Mouse (Mus musculus): ENCODE results near the gene Mdfi. TPM values are rescaled to one million over a fixed set of nuclear protein-coding genes. Genes with fewer than 3 reads are reported as not detected.

Gene Mdfi
- polyA plus RNA-seq, 1 experiment = 51.1 TPM

- TF ChIP-seq POLR2A (IDR thresholded peaks at IDR 0.05; ENCODE audit: borderline replicate concordance, extremely low read depth, low read depth, low read length) (no peak), CTCF (IDR thresholded peaks at IDR 0.05; ENCODE audit: insufficient read depth, low read length) (no peak)
- WGBS = 1% methylated on average over 42 of the region's 45 CpGs
- Histone ChIP-seq H3K4me3 (replicated peaks; ENCODE audit: extremely low read depth, low read depth, low read length) (peak overlapping the region; percentile 70), H3K4me1 (ENCODE audit: control insufficient read depth, insufficient read depth, low read length) (peaks cover 3% of the 10 kb centered on the region; the same call in 1 of the 2 replicates)
- DNase-seq = peak; percentile 42
Observed at GRCm38 (mm10) chr17:47833029-47833627, 1.4 kb downstream of the Mdfi start.

GRCm38 (mm10) chr17:47832501-47833028 is 1.9 kb downstream of the Mdfi start:
- 0 out of 2 replicates have a peak, but pooled peaks have one; percentile 14 for TF ChIP-seq POLR2A (IDR thresholded peaks at IDR 0.05; ENCODE audit: borderline replicate concordance, extremely low read depth, low read depth, low read length)
- no peak for TF ChIP-seq CTCF (IDR thresholded peaks at IDR 0.05; ENCODE audit: insufficient read depth, low read length)

GRCm38 (mm10) chr17:47831772-47832171 is 2.7 kb downstream of the Mdfi start:
- peaks cover 3% of the 10 kb centered on the region; the same call in 1 of the 2 replicates for H3K4me1 ChIP-seq (ENCODE audit: control insufficient read depth, insufficient read depth, low read length)
- WGBS = 71% methylated on average over 5 of the region's 5 CpGs
- TF ChIP-seq POLR2A (IDR thresholded peaks at IDR 0.05; ENCODE audit: borderline replicate concordance, extremely low read depth, low read depth, low read length) (no peak), CTCF (IDR thresholded peaks at IDR 0.05; ENCODE audit: insufficient read depth, low read length) (no peak)
- no peak overlapping the region for H3K4me3 ChIP-seq (replicated peaks; ENCODE audit: extremely low read depth, low read depth, low read length)
- DNase-seq = no peak

More at GRCm38 (mm10) chr17:47832501-47833028, 1.9 kb downstream of the Mdfi start:
- WGBS = 6% methylated on average over 17 of the region's 17 CpGs
- DNase-seq = no peak
- Histone ChIP-seq H3K4me3 (replicated peaks; ENCODE audit: extremely low read depth, low read depth, low read length) (peak overlapping the region; percentile 70), H3K4me1 (ENCODE audit: control insufficient read depth, insufficient read depth, low read length) (peaks cover 3% of the 10 kb centered on the region; the same call in 1 of the 2 replicates)

GRCm38 (mm10) chr17:47831161-47831560 is 3.3 kb downstream of the Mdfi start:
- TF ChIP-seq POLR2A (IDR thresholded peaks at IDR 0.05; ENCODE audit: borderline replicate concordance, extremely low read depth, low read depth, low read length) (no peak), CTCF (IDR thresholded peaks at IDR 0.05; ENCODE audit: insufficient read depth, low read length) (no peak)
- DNase-seq = no peak
- 46% methylated on average over 9 of the region's 9 CpGs for WGBS
- peaks cover 3% of the 10 kb centered on the region; the same call in 1 of the 2 replicates for H3K4me1 ChIP-seq (ENCODE audit: control insufficient read depth, insufficient read depth, low read length)
- no peak overlapping the region for H3K4me3 ChIP-seq (replicated peaks; ENCODE audit: extremely low read depth, low read depth, low read length)

GRCm38 (mm10) chr17:47821339-47821738 is 13.2 kb downstream of the Mdfi start:
- H3K4me3 ChIP-seq (replicated peaks; ENCODE audit: extremely low read depth, low read depth, low read length) = no peak overlapping the region
- TF ChIP-seq POLR2A (IDR thresholded peaks at IDR 0.05; ENCODE audit: borderline replicate concordance, extremely low read depth, low read depth, low read length) (no peak), CTCF (IDR thresholded peaks at IDR 0.05; ENCODE audit: insufficient read depth, low read length) (no peak)
- DNase-seq = no peak
- 73% methylated on average over 8 of the region's 8 CpGs for WGBS
- no peaks in the 10 kb centered on the region for H3K4me1 ChIP-seq (ENCODE audit: control insufficient read depth, insufficient read depth, low read length)

- Histone ChIP-seq H3K4me3 (replicated peaks; ENCODE audit: extremely low read depth, low read depth, low read length) (no peak overlapping the region), H3K4me1 (ENCODE audit: control insufficient read depth, insufficient read depth, low read length) (peaks cover 4% of the 10 kb centered on the region)
- TF ChIP-seq POLR2A (IDR thresholded peaks at IDR 0.05; ENCODE audit: borderline replicate concordance, extremely low read depth, low read depth, low read length) (no peak), CTCF (IDR thresholded peaks at IDR 0.05; ENCODE audit: insufficient read depth, low read length) (no peak)
- WGBS = 91% methylated on average over 13 of the region's 13 CpGs
- no peak for DNase-seq
Observed at GRCm38 (mm10) chr17:47818038-47818725, 16.3 kb downstream of the Mdfi start.

- 60% methylated on average over 10 of the region's 10 CpGs for WGBS
- TF ChIP-seq POLR2A (IDR thresholded peaks at IDR 0.05; ENCODE audit: borderline replicate concordance, extremely low read depth, low read depth, low read length) (no peak), CTCF (IDR thresholded peaks at IDR 0.05; ENCODE audit: insufficient read depth, low read length) (no peak)
- peaks cover 4% of the 10 kb centered on the region for H3K4me1 ChIP-seq (ENCODE audit: control insufficient read depth, insufficient read depth, low read length)
- DNase-seq = no peak
- H3K4me3 ChIP-seq (replicated peaks; ENCODE audit: extremely low read depth, low read depth, low read length) = no peak overlapping the region
Observed at GRCm38 (mm10) chr17:47815446-47815845, 19.0 kb downstream of the Mdfi start.

- WGBS = 53% methylated on average over 6 of the region's 6 CpGs
- no peak overlapping the region for H3K4me3 ChIP-seq (replicated peaks; ENCODE audit: extremely low read depth, low read depth, low read length)
- TF ChIP-seq CTCF (IDR thresholded peaks at IDR 0.05; ENCODE audit: insufficient read depth, low read length) = no peak
- TF ChIP-seq POLR2A (IDR thresholded peaks at IDR 0.05; ENCODE audit: borderline replicate concordance, extremely low read depth, low read depth, low read length) = no peak
- DNase-seq = no peak
- peaks cover 4% of the 10 kb centered on the region for H3K4me1 ChIP-seq (ENCODE audit: control insufficient read depth, insufficient read depth, low read length)
Observed at GRCm38 (mm10) chr17:47814496-47814895, 20.0 kb downstream of the Mdfi start.

GRCm38 (mm10) chr17:47813616-47814015 is 20.9 kb downstream of the Mdfi start:
- no peak for TF ChIP-seq POLR2A (IDR thresholded peaks at IDR 0.05; ENCODE audit: borderline replicate concordance, extremely low read depth, low read depth, low read length)
- no peak for TF ChIP-seq CTCF (IDR thresholded peaks at IDR 0.05; ENCODE audit: insufficient read depth, low read length)
- Histone ChIP-seq H3K4me1 (ENCODE audit: control insufficient read depth, insufficient read depth, low read length) (peaks cover 4% of the 10 kb centered on the region), H3K4me3 (replicated peaks; ENCODE audit: extremely low read depth, low read depth, low read length) (no peak overlapping the region)
- DNase-seq = no peak
- 25% methylated on average over 5 of the region's 5 CpGs for WGBS

Measured in lung, adult 2 months (tissue).